Mouse (Mus musculus): ENCODE data around the gene Cdc42bpa.

Cdc42bpa gene

GRCm38 (mm10) chr1:180194781-180195471, 234.7 kb downstream of the Cdc42bpa start:
- peak; percentile 43 to 54 for DNase-seq

- peak; percentile 99 for DNase-seq
Measured at GRCm38 (mm10) chr1:180195703-180196381, 235.6 kb downstream of the Cdc42bpa start.

- no peak for DNase-seq
Measured at GRCm38 (mm10) chr1:180196508-180196907, 236.2 kb downstream of the Cdc42bpa start.

GRCm38 (mm10) chr1:180197956-180198355, 237.7 kb downstream of the Cdc42bpa start:
- peak; percentile 17 to 27 for DNase-seq

GRCm38 (mm10) chr1:180198959-180199714, 238.9 kb downstream of the Cdc42bpa start, which contains the start of gene Coq8a:
TSS of gene Coq8a (minus strand) at chr1:180199602.
- DNase-seq: no peak

GRCm38 (mm10) chr1:180199715-180200050, 239.4 kb downstream of the Cdc42bpa start:
- no peak for DNase-seq

GRCm38 (mm10) chr1:180200722-180201121, 240.4 kb downstream of the Cdc42bpa start:
- DNase-seq: no peak

- no peak for DNase-seq
Measured at GRCm38 (mm10) chr1:180208370-180208769, 248.1 kb downstream of the Cdc42bpa start.

- no peak for DNase-seq
Measured at GRCm38 (mm10) chr1:180210031-180210432, 249.8 kb downstream of the Cdc42bpa start.

GRCm38 (mm10) chr1:180210781-180211271, 250.6 kb downstream of the Cdc42bpa start:
- DNase-seq: no peak

GRCm38 (mm10) chr1:180212911-180213310, 252.6 kb downstream of the Cdc42bpa start:
- DNase-seq: no peak

GRCm38 (mm10) chr1:180215044-180215443, 254.8 kb downstream of the Cdc42bpa start:
- DNase-seq: peak; percentile 70 to 77

Data from lung, adult 18-20 months (tissue).